Mouse (Mus musculus) heart, embryonic 14.5 days (tissue): ENCODE measurements at regions not wholly inside any gene's neighbourhood (a gene's known extent, or its start where the extent isn't known, plus 50 kb on each side); places are given as distances from the start of the nearest gene placed in this dataset.

ENCODE experiments used
- ATAC-seq: fragments of 200-750 bp; cut with Nextera tagmentation; 2 replicates; pipeline ENCODE4 v1.8.0; 2017; ENCODE audit warnings: low read depth, moderate TSS enrichment; ENCODE audit not compliant: insufficient number of reproducible peaks, insufficient read depth, low FRiP score
- H3K27ac ChIP-seq, 2 experiments: fragments of 200-500 bp in 1 of 2; fragments of 300-500 bp in 1 of 2; sonication (generic) in 1 of 2; replicated peaks in 1 of 2; 2 replicates each; pipeline ENCODE4 v1.5.1; 2012 to 2014; ENCODE audit warnings: low read depth in 2 of 2, low read length in 2 of 2, control low read depth in 1 of 2, mild to moderate bottlenecking in 1 of 2, mixed read lengths in 1 of 2; ENCODE audit not compliant: control insufficient read depth in 1 of 2, insufficient read depth in 1 of 2
- H3K27me3 ChIP-seq: fragments of 300-500 bp; sonication (generic); 2 replicates; pipeline ENCODE4 v1.6.1; 2014; ENCODE audit warnings: mild to moderate bottlenecking, low read length, control low read depth; ENCODE audit not compliant: control insufficient read depth, insufficient read depth
- H3K36me3 ChIP-seq: fragments of 300-500 bp; sonication (generic); 2 replicates; pipeline ENCODE4 v1.6.1; 2014; ENCODE audit warnings: mild to moderate bottlenecking, control low read depth, low read length, mixed read lengths; ENCODE audit not compliant: control insufficient read depth, insufficient read depth
- H3K4me1 ChIP-seq, 2 experiments: fragments of 200-500 bp in 1 of 2; fragments of 300-500 bp in 1 of 2; sonication (generic) in 1 of 2; 2 replicates each; pipeline ENCODE4 v1.6.1; 2012 to 2014; ENCODE audit warnings: low read length in 2 of 2, control low read depth in 1 of 2, mixed read lengths in 1 of 2; ENCODE audit not compliant: control insufficient read depth in 2 of 2, insufficient read depth in 2 of 2
- H3K4me2 ChIP-seq: fragments of 300-500 bp; sonication (generic); 2 replicates; pipeline ENCODE4 v1.6.1; 2014; ENCODE audit warnings: mild to moderate bottlenecking, low read length
- H3K4me3 ChIP-seq, 2 experiments: fragments of 200-500 bp in 1 of 2; fragments of 300-500 bp in 1 of 2; sonication (generic) in 1 of 2; 2 replicates each; pipeline ENCODE4 v1.5.1; 2012 to 2014; ENCODE audit warnings: low read length in 2 of 2, mild to moderate bottlenecking in 2 of 2, control low read depth in 1 of 2, low read depth in 1 of 2, moderate library complexity in 1 of 2; ENCODE audit not compliant: control insufficient read depth in 1 of 2, insufficient read depth in 1 of 2
- H3K9ac ChIP-seq: fragments of 300-500 bp; sonication (generic); 2 replicates; pipeline ENCODE4 v1.6.1; 2014; ENCODE audit warnings: mild to moderate bottlenecking, low read length
- H3K9me3 ChIP-seq: fragments of 300-500 bp; sonication (generic); 2 replicates; pipeline ENCODE4 v1.6.1; 2016; ENCODE audit warnings: low read length, control low read depth; ENCODE audit not compliant: control insufficient read depth
- WGBS: fragments of 180-500 bp; shearing (Covaris S2); extraction: QIAGEN DNeasy Blood & Tissue Kit; methylation state at CpG from one replicate; pipeline ENCODE4 v1.1.7; 2014; 5-methylcytosine and 5-hydroxymethylcytosine counted together

DNA sequence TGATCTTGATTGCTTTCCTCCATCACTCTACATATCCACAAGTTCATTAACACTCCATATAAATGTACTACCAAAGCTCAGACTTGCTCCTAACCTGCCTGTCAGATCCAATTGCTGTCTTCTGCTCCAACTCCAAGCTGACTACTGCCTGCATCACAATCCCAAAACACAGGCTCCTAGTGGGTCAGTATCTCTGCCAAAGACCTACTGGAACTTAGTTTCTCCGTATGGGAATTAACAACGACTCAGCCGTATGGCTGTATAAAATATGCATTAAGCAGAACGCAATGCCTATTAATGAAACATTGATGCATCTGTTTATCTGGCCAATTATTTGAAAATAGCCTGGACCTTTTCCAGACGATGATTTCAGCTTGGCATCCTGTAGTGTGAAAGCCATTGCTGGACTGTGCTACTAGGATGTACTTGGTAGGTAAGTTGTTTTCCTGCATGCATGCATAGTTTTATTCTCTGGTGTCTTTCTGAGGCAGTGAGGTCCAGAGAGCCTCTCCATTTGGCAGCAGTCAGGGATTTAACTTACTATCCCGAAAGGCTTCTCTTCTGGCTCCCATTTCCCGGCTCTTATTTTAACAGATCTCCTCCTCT lies 271.2 kb downstream of the Agtpbp1 start:
- Histone ChIP-seq H3K4me3 (no peak overlapping the region), H3K9me3 (no peaks in the 10 kb centered on the region), H3K4me1 (no peaks in the 10 kb centered on the region), H3K9ac (no peak overlapping the region), H3K27ac (no peak overlapping the region), H3K4me2 (no peak overlapping the region), H3K36me3 (no peaks in the 10 kb centered on the region), H3K27me3 (0 out of 2 replicates have a peak, but pooled peaks cover 5% of the 10 kb centered on the region)
- no peak for ATAC-seq
- 89% methylated on average over 7 of the region's 7 CpGs for WGBS

DNA sequence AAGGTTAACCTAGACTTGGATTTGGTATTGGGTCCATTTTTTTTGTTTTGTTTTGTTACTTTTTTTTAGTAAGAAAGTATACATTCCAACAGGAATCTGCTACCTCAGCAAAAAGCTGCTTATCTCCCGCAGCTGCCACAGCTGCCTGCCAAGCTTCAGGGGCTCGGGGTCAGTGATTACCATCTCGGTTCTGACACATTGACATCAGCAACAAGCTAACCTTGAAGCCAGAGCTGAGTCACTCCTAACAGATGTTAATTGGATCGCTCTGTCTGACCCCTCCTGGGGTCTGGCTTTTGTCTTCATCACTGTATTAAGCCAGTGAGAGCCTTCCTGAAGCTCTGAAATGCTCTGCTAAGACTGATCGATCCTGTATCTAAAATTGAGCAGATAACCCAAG lies 292.1 kb downstream of the Agtpbp1 start:
- no peak overlapping the region for H3K4me2 ChIP-seq
- 2% methylated on average over 5 of the region's 5 CpGs for WGBS
- H3K9ac ChIP-seq: no peak overlapping the region
- H3K9me3 ChIP-seq: no peaks in the 10 kb centered on the region
- no peak overlapping the region for H3K27ac ChIP-seq
- no peaks in the 10 kb centered on the region for H3K36me3 ChIP-seq
- no peak for ATAC-seq
- no peak overlapping the region for H3K4me3 ChIP-seq
- peaks cover 2 to 3% of the 10 kb centered on the region in 2 experiments; a peak in 2 of 4 replicates for H3K4me1 ChIP-seq
- no peaks in the 10 kb centered on the region for H3K27me3 ChIP-seq

DNA sequence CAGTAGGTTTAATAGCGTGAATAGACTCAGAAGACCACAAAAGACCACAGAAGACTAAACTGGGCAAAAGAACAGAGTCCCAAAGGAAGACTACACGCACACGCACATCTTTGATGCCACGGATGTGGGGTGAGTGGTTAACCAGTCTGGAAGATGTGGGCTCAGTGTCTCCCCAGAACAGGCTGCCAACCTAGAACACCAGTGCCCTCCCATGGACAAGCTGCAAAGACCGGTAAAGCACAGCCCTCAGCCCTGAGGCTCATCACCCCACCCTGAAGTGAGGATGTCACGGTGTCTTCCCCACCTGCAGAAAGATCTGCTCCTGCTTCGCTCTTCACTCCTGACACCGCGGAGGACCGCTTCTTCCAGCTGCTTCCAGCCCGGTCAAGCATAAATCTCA lies 295.9 kb downstream of the Agtpbp1 start:
- no peak for ATAC-seq
- no peak overlapping the region for H3K4me3 ChIP-seq
- H3K36me3 ChIP-seq: no peaks in the 10 kb centered on the region
- no peaks in the 10 kb centered on the region for H3K9me3 ChIP-seq
- H3K27ac ChIP-seq: no peak overlapping the region
- peaks cover 2 to 3% of the 10 kb centered on the region in 2 experiments; a peak in 2 of 4 replicates for H3K4me1 ChIP-seq
- no peaks in the 10 kb centered on the region for H3K27me3 ChIP-seq
- H3K9ac ChIP-seq: no peak overlapping the region
- WGBS: 75% methylated on average over 11 of the region's 11 CpGs
- no peak overlapping the region for H3K4me2 ChIP-seq

DNA sequence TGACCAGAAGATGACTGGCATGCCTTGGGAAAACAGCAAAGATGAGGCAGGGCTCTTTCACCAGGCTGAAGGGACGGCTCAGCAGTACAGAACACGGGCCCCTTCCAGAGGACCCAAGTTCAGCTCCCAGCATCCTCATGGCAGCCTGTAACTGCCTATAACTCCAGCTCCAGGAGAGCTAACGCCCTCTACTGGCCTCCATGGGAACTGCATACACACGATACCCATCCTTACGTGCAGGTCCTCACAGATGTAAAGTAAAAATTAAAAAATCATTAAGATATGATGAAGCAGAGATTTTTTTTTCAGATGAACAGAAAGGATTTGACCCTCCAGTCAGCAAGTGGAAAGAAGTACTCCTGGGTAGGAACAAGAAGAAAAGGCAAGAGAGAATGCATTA lies 303.8 kb downstream of the Agtpbp1 start:
- WGBS: 75% methylated on average over 5 of the region's 5 CpGs

DNA sequence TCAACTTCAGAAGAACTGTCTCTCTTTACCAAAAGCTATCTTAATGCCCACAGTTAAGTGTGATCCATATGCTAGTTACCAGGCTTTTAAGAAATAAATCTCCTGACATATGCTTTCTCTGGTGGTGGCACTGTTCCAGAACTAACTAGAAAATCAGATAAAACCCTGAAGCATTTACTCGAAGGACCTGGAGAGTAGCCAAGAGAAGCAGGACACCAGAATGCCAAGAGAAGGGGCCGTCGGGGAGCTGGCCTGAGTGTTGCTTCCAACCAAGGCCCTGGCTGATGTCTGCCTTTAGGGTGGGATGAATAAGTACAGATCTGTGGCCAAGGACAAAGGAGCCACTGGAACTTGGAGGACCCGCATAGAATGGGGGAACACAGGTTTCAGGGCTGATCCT lies 305.9 kb downstream of the Agtpbp1 start:
- Histone ChIP-seq H3K4me2 (no peak overlapping the region), H3K27ac (no peak overlapping the region), H3K36me3 (no peaks in the 10 kb centered on the region), H3K4me3 (no peak overlapping the region), H3K9ac (no peak overlapping the region), H3K4me1 (0 out of 4 replicates have a peak, but pooled peaks cover 0 to 2% of the 10 kb centered on the region in 2 experiments), H3K27me3 (no peaks in the 10 kb centered on the region), H3K9me3 (no peaks in the 10 kb centered on the region)
- WGBS: 42% methylated on average over 4 of the region's 4 CpGs
- ATAC-seq: no peak

More for the DNA sequence above, 303.8 kb downstream of the Agtpbp1 start:
- no peak overlapping the region for H3K9ac ChIP-seq
- no peaks in the 10 kb centered on the region for H3K36me3 ChIP-seq
- no peak for ATAC-seq
- no peak overlapping the region for H3K27ac ChIP-seq
- H3K27me3 ChIP-seq: no peaks in the 10 kb centered on the region
- no peak overlapping the region for H3K4me3 ChIP-seq
- H3K4me2 ChIP-seq: no peak overlapping the region
- H3K9me3 ChIP-seq: no peaks in the 10 kb centered on the region
- H3K4me1 ChIP-seq: 0 out of 4 replicates have a peak, but pooled peaks cover 0 to 2% of the 10 kb centered on the region in 2 experiments

DNA sequence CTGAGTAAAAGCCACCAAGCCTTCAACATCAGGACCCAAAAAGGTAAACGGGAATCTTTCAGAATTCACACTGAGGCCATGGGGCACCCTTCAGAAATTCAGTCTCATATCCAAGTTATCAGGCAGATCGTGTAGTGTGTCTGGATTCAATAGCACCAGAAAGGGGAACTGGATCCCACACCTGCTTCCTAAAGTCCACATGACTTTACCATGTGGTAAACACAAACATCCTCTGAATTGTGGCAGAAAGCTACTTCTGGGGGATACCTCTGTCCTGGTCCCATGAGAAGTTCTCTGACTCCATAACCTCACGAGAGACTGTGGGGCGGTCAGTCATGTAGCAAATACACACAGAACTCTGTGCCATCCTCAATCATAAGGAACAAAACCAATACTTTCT lies 313.4 kb downstream of the Agtpbp1 start:
- no peak overlapping the region for H3K4me2 ChIP-seq
- WGBS: 81% methylated on average over 4 of the region's 4 CpGs
- ATAC-seq: no peak

DNA sequence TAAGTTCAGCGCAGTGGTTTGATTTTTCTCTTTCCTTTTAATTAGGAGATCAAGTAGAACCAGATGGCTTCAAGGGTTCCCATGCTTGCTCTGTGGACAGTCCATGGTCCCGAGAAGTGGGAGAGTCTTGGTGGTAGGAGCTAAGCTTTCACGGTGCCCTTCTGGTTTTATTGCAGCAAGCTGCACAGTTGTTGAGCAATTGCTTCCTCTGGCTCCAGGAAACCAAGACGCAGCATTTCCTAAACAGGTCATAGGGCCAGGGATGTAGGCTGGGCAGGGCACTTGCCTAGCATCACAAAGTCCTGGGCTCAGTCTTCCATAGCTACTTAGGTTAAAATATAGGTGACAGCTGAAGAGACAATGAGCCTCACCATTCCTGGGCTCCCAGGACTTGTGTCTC lies 318.2 kb downstream of the Agtpbp1 start:
- H3K9ac ChIP-seq: no peak overlapping the region
- H3K27me3 ChIP-seq: no peaks in the 10 kb centered on the region
- H3K4me3 ChIP-seq: no peak overlapping the region
- H3K27ac ChIP-seq: no peak overlapping the region
- no peak for ATAC-seq
- no peaks in the 10 kb centered on the region for H3K9me3 ChIP-seq
- H3K36me3 ChIP-seq: no peaks in the 10 kb centered on the region
- 82% methylated on average over 4 of the region's 4 CpGs for WGBS
- H3K4me1 ChIP-seq: no peaks in the 10 kb centered on the region
- no peak overlapping the region for H3K4me2 ChIP-seq

More for the DNA sequence above, 313.4 kb downstream of the Agtpbp1 start:
- H3K27me3 ChIP-seq: no peaks in the 10 kb centered on the region
- H3K4me1 ChIP-seq: no peaks in the 10 kb centered on the region
- H3K4me3 ChIP-seq: no peak overlapping the region
- no peak overlapping the region for H3K27ac ChIP-seq
- no peaks in the 10 kb centered on the region for H3K9me3 ChIP-seq
- H3K36me3 ChIP-seq: no peaks in the 10 kb centered on the region
- no peak overlapping the region for H3K9ac ChIP-seq

DNA sequence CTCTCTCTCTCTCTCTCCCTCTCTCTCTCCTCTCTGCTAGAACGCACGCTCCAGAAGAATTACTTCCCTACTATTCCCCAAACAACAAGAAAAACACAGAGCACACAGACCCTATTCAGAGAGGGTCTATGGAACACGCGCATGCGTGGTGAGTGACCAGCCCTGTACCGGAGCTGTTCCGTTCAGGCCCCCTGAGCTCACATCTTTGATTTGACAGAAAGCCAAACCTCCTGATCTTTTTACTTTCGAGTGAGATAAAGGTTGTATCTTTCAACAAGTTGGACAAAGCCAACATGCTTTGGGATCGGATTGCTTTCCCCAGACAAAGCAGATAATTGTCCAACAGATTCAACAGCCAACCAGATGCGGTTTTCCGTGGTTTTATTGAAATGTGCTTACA lies 320.9 kb downstream of the Agtpbp1 start:
- Histone ChIP-seq H3K9me3 (no peaks in the 10 kb centered on the region), H3K27me3 (no peaks in the 10 kb centered on the region), H3K27ac (no peak overlapping the region), H3K4me3 (no peak overlapping the region), H3K4me1 (no peaks in the 10 kb centered on the region), H3K36me3 (no peaks in the 10 kb centered on the region), H3K4me2 (no peak overlapping the region), H3K9ac (no peak overlapping the region)
- WGBS: 54% methylated on average over 11 of the region's 11 CpGs
- ATAC-seq: no peak
